Mouse (Mus musculus): ENCODE results near the gene Fnip2.

Fnip2 gene

DNA sequence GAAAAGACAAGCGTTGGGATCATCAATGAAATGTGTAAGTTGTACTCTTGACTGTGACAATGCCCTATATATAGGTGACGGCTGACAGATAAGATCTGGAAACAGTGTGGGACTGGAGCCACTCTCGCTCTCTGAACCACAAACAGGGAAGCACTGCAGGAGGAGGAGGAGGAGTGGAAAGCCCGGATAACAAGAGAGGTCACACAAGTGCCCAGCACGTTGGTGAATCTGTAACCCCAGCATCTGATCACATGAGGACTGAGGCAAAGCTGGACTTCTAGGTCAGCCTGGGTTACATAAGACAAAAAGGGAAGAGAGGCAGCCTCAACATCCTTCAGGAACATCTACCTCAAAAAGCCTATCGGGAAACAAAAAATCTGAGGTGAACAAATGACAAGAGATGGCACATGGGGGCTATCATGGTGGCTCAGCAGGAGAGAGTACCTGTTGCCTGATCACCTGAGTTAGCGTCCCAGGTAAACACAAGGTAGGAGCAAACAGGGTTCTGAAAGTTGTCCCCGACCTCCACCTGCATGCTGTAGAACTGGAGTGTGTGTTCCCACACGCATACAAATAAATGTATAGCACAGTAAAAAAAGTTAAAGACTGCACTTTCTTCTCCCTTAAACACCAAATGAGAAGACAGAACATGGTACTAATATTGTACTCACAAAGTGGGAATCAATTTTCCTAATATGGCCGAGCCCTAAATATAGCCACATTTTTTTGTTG, 2.6 kb downstream of the Fnip2 start:
- no peak for DNase-seq (ENCODE audit: low spot score in 2 of 2)

DNA sequence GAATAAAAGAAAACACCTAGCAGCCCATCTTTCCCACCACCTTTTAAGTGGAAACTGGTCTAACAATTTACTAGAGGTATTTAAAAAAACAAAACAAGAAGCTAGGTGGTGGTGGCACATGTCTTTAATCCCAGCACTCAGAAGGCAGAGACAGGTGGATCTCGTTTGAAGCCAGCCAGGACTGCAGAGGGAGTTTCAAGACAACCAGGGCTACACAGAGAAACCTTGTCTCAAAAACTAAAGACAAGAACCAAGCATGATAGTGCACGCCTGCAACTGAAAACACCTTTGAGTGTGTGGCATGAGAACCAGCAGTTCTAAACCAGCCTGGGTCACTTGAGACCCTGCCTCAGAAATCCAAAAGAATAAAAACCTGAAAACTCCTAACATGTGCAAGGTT, 4.1 kb downstream of the Fnip2 start:
- no peak for DNase-seq (ENCODE audit: low spot score in 2 of 2)

DNA sequence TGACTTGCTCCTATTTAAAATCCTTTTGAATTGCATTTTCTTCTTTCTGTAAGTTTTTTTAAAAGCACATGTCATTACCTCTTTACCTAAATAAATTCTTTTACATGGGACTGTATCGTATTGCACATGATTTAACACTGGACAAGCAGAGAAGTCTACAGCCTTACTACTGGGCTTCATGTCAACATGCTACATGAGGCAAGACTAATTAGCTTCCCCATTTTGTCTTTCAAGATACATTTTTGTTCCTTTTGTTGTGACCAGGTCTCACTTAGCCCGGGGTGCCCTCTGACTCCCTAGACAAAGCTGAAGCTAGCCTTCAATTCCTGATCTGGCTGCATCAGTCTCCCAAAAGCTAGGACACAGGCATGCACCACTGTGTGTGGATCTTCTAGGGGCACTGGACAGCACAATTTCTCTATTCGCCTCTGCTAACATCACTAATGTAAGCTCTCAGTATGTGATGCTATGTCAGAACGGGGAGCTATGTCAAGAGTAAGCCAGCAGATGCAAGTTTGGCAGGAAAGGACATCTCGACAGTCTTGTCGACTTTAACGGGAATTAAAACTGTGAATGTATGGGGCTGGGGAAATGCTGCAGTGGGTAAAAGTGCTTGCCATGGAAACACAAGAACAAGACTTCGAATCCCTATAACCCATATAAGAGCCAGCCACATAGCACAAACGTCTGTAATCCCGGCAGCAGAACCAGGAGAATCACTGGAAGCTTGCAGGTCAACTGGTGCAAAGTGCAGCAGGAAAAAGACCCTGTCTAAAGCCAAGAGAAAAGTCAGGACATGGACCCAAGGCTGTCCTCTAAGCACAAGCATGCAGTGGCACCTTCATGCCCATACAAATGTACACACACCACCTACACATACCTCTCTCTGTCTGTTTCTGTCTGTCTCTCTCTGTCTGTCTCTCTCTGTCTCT, 5.5 kb downstream of the Fnip2 start:
- no peak for DNase-seq (ENCODE audit: low spot score in 2 of 2)

DNA sequence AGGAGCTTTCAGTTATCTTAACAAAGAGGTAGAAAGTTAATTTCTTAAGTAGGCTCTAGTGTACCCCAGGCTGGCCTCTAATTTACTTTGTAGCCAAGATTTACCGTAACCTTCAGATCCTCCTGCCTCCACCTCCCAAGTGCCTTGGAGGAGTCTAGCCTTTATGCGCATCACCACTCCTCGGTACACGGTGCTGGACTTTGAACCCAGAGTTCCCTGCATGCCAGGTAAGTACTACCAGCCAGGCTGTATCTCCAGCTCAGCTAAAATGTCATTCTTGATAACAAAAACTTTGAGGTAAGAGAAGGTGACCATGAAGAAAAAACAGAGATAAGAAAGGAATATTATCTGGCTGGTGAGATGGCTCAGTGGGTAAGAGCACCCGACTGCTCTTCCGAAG, 7.0 kb downstream of the Fnip2 start:
- DNase-seq (ENCODE audit: low spot score in 2 of 2), result no peak

DNA sequence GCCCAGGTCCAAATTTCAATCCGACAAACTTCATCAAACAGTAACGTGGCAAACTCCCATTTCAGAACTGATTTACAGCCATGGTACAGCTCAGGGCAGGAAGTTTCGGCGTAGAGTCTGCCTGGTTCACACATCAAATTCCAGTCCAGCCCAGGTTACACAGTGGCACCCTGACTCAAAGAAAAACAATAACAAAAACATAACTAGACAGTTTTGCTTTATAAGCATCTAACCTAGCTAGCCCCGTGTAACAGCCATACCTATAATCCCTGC, 7.9 kb downstream of the Fnip2 start:
- DNase-seq (ENCODE audit: low spot score in 2 of 2), result no peak

DNA sequence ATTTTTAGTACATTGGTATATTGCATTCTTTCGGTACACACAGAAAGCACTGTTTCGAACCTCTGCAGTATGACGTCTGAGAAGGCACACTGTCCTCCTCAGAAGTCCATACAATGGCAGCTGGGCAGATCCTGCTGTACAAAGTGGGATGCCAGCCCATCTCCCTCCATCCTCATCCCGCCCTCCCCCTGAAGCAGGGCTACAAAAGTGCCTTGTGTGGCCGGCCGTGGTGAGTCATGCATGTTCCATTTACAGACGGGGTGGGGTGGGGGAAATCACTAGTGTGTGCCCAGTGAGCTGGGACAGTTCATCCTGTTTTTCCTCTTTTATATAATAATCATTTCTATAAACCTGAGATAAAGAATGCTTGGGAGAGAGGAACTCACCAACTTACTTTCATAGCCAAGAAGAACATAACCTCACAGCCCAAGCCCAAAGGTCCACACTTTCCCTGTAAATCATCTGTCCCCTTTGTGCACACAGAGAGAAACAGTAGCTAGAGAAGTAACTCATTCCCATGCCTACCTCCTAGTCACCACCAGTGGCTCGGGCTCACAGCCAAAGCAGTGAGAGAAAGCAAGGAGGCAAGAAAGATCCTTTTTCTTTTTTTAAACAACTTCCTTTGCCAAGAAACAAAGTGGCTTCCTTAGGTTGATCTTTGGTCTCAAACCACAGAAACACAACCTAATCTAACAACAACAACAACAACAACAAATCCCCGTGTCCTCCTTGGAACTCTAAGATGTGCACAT, 8.4 kb downstream of the Fnip2 start:
- DNase-seq (ENCODE audit: low spot score in 2 of 2), result peak; percentile 15 to 44

DNA sequence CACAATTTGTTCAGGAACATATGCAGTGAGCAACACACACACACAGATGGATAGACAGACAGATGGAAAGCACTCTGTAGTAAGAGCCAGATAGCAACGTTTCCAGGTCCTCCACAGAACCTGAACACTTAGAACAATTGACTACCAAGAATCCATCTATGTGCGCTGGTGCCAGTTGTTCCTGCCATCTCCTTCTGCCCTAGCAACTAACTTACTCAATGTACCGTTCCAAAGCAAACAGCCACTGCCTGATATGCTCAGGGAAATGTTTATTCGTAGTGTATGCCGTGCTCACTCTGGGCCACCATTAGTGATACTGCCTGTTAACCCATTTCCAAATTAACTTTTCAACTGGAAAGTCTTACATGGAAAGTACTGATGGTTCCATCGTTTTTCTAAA, 12.5 kb downstream of the Fnip2 start:
- DNase-seq (ENCODE audit: low spot score in 2 of 2), result no peak

DNA sequence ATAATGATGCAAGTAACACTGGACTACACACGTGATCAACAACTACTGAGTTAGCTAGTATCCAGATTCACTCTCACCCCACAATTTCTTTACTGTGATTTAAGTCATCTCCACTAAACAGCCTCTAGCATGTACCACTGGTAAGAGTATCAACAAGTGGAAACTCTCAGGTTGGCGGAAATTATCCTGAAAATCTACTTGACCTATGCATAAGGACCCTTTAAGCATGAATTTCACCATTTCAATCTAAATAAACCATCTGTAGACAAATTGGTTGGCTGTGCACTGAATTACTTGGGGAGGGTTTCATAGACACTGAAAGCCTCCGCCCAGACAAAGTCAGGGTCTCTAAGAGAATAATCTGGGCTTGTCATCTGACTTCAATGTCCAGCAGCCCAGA, 13.8 kb downstream of the Fnip2 start:
- no peak for DNase-seq (ENCODE audit: low spot score in 2 of 2)

DNA sequence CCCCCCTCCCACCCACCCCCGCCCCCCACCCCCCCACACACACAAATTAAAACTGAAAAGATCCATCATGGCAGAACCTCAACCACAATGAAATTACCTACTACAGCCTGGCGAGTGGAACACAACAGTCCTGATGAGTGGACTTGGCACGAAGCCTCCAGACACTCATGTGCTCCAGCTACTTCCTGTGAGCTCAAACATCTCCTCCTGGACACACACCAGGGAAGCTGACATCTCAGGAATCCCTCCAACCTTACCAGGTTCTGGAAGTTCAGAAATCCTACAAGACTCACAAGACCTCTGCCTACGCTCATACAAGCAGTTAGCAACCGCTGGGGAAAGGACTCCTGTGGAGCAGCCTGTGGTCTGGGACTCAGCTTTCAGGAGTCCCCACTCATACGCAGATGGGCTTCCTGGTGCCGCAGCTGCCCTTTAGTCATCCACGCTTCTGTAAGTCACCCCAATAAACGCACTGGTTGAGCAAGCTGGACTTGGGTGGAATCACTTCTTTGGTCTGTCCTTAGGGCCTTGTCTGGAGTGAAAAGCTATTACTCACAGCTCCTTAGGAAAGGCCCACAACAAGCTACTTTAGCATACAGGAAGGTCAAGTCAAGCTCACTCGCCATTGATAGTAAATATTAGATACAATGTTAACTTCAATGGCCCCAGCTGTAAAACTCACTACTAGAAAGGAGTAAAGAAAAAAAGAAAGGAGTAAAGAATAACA, 15.6 kb downstream of the Fnip2 start:
- no peak for DNase-seq (ENCODE audit: low spot score in 2 of 2)

DNA sequence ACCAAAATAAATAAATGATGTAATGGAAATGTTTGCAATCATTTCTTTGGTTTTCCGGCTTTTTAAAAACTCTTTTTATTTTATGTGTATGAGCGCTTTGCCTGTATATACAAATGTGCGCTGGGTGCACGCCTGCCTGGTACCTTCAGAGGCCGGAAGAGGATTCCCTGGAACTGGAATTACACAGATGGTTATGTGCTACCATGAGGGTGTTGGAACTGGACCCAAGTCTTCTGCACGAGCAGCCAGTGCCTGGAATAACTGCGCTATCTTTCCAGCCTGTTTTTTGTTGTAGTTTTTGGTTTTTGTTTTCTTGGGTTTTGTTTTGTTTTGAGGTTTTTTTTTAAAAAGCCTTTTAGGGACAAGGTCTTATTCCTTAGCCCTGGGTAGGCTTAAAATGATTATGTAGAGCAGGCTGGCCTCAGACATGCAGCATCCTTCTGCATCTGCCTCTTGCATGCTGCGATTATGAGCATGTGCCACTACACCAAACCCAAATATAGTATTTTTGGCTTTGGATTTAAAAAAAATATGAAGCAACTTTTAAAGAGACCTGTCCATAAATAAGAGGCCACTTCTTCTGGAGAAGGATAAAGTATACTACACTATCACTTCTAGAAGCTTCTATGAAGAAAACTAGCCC, 17.7 kb downstream of the Fnip2 start:
- no peak for DNase-seq (ENCODE audit: low spot score in 2 of 2)

DNA sequence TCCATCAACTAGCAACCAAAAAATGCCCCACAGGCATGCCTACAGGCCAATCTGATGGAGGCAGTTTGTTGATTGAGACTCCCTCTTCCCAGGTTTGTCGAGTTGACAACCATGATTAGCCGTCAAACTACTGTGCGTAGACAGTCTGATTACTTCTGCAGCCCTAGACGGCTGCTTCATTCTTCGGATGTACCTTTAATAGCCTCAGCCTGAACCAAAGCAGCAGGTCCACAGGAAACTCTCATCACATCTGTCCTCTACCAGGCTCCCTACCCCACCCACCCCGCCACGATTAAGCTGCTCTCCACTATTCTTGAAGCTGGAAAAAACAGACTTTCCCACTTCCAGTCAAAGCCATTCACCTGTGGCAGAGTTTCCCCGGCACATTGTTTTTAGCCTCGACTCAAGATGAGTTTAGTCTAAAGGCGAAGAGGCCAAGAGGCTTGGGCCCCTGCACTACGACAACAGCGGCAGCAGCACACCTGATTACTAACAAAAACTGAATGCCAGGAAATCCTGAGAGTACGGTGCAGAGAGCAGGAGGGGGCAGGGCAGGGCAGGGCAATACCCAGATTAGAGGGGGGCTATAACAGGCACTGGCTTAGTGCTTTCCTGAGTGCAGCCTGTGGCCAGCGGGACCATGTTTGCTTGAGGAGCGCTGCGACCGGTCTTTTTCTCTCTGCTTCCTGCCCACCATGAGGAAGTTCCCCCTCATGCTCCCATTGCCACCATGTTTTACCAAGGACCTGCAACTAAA, 18.7 kb downstream of the Fnip2 start:
- DNase-seq (ENCODE audit: low spot score in 2 of 2), result no peak

DNA sequence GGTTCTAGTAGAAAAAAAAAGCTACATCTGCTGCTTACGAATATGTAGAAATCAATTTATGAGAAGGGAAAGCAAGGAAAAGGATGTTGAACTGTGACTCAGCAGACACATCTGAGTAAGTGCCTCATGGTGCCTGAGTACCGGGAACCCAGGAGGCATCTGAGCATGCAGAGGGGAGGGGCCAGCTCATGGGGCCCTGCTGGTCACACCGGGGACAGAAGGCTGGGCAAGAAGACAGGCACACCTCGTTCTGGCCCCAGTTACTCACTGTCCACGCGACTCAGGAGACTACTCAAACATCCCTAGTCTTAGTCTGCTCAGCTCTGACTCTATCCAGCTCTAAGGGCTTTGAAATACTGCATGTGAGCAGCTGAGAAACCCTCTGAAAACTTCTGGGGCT, 25.0 kb downstream of the Fnip2 start:
- peak; percentile 14 to 43 for DNase-seq (ENCODE audit: low spot score in 2 of 2)

DNA sequence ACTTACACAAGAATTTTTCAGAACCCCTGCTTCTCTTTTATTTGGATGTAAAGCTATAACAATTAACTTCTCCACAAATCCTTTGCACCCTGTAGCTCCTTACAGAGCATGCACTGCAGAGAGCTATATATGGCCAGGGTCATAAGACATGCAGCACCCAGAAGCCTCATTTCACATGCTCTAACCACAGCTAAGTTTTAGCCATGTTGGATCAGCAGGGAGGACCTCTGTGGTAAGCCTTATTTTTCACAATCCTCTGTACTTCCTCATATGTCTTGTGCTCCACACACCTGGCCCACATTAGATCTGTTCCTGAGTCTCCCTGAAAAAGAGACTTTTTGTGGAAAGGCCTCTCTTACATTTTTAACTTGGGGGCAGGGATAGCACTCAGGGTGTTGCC, 27.9 kb downstream of the Fnip2 start:
- DNase-seq (ENCODE audit: low spot score in 2 of 2), result no peak

DNA sequence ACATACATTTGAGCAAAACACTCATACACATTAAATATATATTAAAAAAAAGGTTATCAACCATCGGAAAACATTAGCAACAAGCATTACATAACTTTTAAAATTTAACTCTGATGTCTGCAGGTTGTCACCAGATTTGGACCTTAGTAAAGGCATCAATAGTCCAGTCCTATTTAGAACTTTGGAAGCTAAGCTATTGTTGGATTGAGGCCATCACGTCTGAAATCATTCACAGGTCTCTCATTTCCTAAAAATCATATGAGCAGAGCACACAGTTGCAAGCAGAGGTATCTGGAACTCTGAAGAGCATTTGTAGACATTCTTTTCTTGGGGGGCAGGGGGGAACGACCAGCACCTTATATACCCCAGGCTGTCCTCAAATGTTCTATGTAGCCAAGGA, 28.5 kb downstream of the Fnip2 start:
- DNase-seq (ENCODE audit: low spot score in 2 of 2), result no peak

DNA sequence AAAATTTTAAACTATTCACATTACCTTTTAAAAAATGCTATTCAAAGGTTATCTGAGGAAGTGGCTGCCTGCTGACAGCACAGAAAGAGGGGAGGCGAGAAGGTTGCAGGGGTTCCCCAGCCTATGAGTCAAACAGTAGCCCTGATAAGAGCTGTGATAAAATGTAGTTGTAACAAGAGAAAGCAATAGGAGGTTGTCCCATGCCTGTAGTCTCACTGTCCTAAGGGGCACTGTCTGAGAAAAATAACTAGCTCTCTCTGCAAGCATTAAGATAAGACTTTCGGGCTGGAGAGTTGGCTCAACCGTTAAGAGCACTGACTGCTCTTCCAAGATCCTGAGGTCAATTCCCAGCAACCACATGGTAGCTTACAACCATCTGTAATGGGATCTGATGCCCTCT, 29.3 kb downstream of the Fnip2 start:
- DNase-seq (ENCODE audit: low spot score in 2 of 2), result no peak

DNA sequence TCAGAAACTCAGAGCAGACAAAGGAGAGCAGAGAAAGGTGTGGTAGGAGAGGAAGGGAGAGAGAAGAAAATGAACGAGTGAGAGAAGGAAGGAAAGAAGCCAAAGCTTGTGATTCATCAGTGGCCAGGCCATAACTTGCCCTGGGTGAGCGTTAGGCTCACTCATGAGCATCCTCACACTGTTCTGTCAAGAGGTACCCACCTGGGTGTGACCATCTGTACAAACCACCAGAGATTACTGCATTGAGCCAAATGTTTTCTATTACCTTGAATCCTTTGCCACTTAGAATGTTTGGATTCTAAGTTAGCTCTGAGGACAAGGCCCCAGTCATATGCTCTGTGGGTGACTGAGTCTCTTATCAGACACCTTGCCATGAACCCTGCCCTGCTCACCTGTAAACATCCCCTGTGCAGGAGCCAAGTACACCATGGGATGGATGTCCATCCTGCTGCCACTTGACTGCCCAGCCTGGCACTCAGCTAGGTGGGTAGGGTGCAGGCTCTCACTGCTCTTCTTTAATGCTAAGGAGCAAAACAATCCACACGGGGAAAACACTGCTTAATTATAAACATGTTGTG, 29.9 kb downstream of the Fnip2 start:
- no peak for DNase-seq (ENCODE audit: low spot score in 2 of 2)

DNA sequence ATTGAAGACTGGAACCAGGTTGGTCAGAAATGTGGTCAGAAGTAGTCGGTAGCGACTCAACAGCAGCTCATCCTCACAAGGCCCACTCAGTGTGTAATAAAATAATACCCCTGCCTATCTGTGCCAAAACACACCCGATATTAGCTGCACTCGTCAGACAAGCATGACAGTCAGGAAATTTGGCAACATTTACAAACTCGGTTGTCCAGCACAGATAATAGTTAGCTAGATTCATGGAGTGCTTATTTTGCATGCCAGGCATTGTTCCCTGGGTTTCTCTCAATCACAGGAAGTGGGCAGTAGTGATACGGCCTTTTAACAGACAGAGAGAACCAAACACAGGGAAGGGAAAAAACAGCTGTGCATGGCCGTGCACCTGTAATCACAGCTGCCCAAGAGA, 30.6 kb downstream of the Fnip2 start:
- DNase-seq (ENCODE audit: low spot score in 2 of 2), result no peak

DNA sequence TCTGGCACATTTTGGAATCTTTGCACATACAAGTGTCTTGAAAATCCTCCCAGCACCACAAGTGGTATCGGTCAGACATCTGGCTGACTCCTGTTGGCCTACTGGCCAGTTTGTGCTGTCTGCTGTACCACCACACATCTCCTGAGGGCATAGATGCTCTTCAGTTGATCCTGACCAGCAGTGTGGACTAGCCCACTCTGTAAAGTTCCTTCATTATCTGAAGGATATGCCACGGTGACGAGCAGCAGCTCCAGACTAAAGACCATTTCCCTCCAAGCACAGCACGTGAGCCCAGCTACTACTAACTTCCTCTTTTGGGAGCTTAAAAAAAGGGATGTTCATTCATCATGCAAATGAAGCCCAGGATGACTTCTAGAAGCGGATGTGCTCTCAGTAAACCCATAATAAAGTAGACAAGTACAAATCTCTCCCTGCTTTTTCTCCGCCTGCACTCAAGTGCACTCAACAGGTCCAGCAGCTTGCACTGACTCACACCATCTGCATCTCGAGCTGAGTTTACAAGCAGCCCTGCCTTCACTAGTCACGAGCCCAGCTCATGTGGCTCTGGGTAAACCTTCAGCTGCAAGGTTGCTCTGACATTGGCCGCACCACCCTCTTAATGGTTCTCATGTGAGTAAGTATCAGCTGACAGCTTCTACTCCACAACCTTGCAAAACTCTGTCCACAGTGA, 35.9 kb downstream of the Fnip2 start:
- DNase-seq (ENCODE audit: low spot score in 2 of 2), result peak; percentile 42 to 83

DNA sequence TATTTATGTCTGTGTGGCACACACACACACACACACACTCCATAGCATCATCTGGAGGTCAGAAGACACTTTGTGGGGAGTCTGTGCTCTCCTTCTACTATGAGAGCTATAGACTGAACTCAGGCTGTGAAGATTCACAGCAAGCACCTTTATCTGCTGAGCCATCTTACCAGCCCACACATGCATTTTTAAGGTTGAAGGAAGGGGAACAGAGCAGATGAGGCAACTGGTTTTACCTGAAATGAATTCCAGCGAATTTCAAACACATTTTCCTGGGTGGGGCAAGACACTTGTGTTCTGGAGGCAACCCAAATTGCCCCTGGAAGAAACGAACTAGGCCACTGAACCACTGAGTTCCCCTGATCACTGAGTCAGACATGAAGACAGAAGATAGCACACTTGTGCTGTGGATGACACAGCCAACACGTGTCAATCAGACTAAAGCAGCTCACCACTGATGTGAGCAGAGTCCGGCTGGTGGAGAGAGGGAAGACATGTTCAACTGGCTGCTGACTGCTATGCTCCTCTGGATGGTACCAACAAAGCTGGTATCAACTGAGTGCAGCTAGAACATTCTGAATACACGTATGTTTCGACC, 38.0 kb downstream of the Fnip2 start:
- peak in 1 of 2 experiments; percentile 8 for DNase-seq (ENCODE audit: low spot score in 2 of 2)
